Mouse (Mus musculus) heart, adult 18-20 months (tissue): ENCODE measurements around the gene Trpm6. TPM values are rescaled to one million over a fixed set of nuclear protein-coding genes. Genes with fewer than 3 reads are reported as not detected.

ENCODE experiments used
- DNase-seq, 2 experiments: peaks; one replicate each; pipeline ENCODE4 v3.0.0; 2021 to 2022; ENCODE audit warnings: mixed read lengths in 1 of 2
- total RNA-seq, 2 experiments: library from RNA; stranded (reverse); gene quantifications; 2 replicates each; pipeline ENCODE4 v1.2.3; 2021

Gene Trpm6
- total RNA-seq, 2 experiments from 2014 or later, result 0.12 to 0.18 TPM

- peak in 1 of 2 experiments; percentile 3 for DNase-seq
Measured at GRCm38 (mm10) chr19:18889117-18889627, 139.4 kb downstream of the Trpm6 start.

GRCm38 (mm10) chr19:18889632-18890031, 139.8 kb downstream of the Trpm6 start:
- no peak for DNase-seq

GRCm38 (mm10) chr19:18890216-18890615, 140.4 kb downstream of the Trpm6 start:
- no peak for DNase-seq

- no peak for DNase-seq
Measured at GRCm38 (mm10) chr19:18898238-18898637, 148.5 kb downstream of the Trpm6 start.

- no peak for DNase-seq
Measured at GRCm38 (mm10) chr19:18902041-18902693, 152.4 kb downstream of the Trpm6 start.

- no peak for DNase-seq
Measured at GRCm38 (mm10) chr19:18902694-18903067, 152.9 kb downstream of the Trpm6 start.

GRCm38 (mm10) chr19:18905511-18905910, 155.7 kb downstream of the Trpm6 start:
- DNase-seq, result no peak

GRCm38 (mm10) chr19:18909641-18910040, 159.9 kb downstream of the Trpm6 start:
- DNase-seq, result no peak

GRCm38 (mm10) chr19:18911755-18912340, 162.1 kb downstream of the Trpm6 start:
- DNase-seq, result peak in 1 of 2 experiments; percentile 1

GRCm38 (mm10) chr19:18941391-18941790, 191.6 kb downstream of the Trpm6 start:
- no peak for DNase-seq

Other genes with a start within 250 kb of the Trpm6 start
- gene Ostf1, start 118.2 kb upstream of the Trpm6 start, total RNA-seq, result 10 to 100 TPM; 34.3 to 36.7 TPM
- gene Nmrk1, start 118.0 kb upstream of the Trpm6 start, total RNA-seq, result 1 to 10 TPM; 2.9 to 3.4 TPM
- 10 to 100 TPM; 37.7 to 38.9 TPM for gene Carnmt1, start 79.2 kb upstream of the Trpm6 start, total RNA-seq
- gene D030056L22Rik, start 36.8 kb upstream of the Trpm6 start, total RNA-seq, result 10 to 100 TPM; 11.3 to 12.2 TPM